Mouse (Mus musculus): ENCODE measurements at regions not wholly inside any gene's neighbourhood (a gene's known extent, or its start where the extent isn't known, plus 50 kb on each side); places are given as distances from the start of the nearest gene placed in this dataset.
A peak's percentile ranks its signal among the peaks of the same experiment; 100 is the strongest.

DNA sequence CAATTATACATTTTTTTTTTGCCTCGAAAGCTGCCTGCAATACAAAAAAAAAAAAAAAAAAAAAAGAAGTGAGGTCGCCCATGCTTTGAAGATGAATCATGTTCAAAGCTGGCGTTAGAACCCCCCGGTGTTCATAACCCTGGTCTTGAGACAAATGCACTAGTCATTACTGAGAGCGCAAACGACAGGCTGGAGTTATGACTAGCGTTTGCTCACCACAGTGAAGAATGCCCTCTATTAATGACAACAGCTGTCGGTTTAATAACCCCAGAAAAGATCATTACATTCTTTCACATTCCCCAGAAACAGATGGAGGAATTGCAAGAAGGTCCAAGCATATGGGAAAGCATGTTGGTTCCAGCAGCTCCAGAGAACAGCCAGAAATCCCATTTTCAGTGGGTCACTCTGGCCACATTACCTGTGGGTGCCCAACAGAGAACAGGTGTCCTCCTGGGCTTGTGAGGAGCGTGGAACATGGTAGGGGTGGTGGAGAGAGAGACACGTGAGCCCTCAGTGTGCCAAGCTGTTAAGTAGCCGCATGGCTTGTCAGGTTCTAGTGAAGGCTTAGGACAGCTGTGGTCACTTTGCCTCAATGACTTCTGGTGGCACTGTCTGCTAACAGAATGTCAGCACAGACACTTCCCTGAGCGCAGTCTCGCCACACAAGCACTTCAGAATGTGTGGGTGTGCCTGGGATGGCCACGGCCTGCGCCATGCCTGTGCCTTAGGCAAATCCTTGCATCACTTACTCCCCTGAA, 60.4 kb downstream of the Aipl1 start:
- DNase-seq (ENCODE audit: low spot score in 2 of 2), result no peak

DNA sequence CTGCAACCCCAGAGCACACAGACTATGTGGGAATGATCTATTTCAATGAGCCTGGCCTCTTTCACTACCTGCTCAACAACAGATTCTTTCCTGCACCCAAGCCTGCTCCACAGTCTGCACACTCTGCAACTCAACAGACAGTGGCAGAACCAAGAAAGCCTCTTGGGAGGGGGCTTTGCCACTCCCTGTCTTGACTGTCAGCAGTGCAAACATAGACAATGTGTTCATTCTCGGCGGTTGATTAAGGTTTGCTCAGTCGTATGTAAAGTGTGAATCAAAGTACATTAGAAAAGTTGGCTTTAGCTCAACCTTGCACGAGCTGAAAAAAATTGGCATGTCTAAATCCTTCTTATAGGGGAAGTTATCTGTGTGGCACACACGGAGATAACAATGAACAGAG, 66.0 kb downstream of the Aipl1 start:
- DNase-seq (ENCODE audit: low spot score in 2 of 2), result no peak

DNA sequence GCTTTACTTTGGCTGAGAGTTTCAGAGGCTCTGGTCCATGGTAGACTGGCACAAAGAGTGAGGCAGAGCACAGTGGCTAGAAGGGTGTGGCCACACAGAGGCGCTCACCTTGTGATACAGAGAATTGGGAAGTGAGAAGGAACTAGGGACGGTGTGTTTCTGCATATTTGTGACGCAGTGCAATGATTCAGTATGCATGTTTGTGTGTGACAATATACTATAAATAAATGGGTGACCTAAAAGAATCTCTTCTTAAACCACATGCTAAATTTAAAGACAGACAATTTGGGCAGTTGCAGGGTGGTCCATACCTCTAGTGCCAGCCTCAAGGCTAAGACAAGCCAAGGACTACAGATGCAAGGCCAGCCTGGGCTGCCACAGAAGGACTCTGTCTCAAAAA, 75.0 kb downstream of the Aipl1 start:
- DNase-seq (ENCODE audit: low spot score in 2 of 2), result no peak

GRCm38 (mm10) chr11:71952533-71952932, 84.8 kb downstream of the Aipl1 start:
- no peak for DNase-seq (ENCODE audit: low spot score in 2 of 2)

- no peak for DNase-seq (ENCODE audit: low spot score in 2 of 2)
Measured at GRCm38 (mm10) chr11:71947161-71947560, 90.1 kb downstream of the Aipl1 start.

- DNase-seq (ENCODE audit: low spot score in 2 of 2), result no peak
Measured at GRCm38 (mm10) chr11:71945098-71945413, 92.3 kb downstream of the Aipl1 start.

- peak; percentile 32 to 74 for DNase-seq (ENCODE audit: low spot score in 2 of 2)
Measured at GRCm38 (mm10) chr11:71944398-71945097, 92.8 kb downstream of the Aipl1 start.

GRCm38 (mm10) chr11:71943512-71943911, 93.8 kb downstream of the Aipl1 start:
- DNase-seq (ENCODE audit: low spot score in 2 of 2), result no peak

- DNase-seq (ENCODE audit: low spot score in 2 of 2), result peak; percentile 68 to 84
Measured at GRCm38 (mm10) chr11:71939066-71939465, 98.2 kb downstream of the Aipl1 start.

DNA sequence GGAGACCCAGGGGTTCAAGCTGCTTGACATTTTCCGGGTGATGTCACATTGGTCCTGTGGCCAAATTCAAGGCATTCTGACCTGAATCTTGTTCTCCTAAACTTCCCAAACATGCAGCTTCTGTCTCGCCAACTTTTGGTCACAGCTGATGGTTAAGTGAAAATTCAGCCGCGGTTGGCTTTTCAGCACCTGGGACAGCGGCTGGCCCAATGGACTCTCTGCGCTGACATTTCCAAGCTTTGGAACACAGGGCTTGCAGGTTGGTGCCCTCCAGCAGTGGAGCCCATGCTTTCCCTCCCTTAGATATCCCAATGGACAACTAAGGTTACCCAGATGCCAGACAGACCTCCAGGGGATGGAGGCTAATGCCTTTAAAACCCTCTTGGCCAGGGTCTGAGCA, 100.2 kb downstream of the Aipl1 start:
- no peak for DNase-seq (ENCODE audit: low spot score in 2 of 2)

- peak; percentile 48 to 62 for DNase-seq (ENCODE audit: low spot score in 2 of 2)
Measured at GRCm38 (mm10) chr11:71929716-71930488, 107.4 kb downstream of the Aipl1 start.

- DNase-seq (ENCODE audit: low spot score in 2 of 2), result no peak
Measured at GRCm38 (mm10) chr11:71914665-71915064, 122.6 kb downstream of the Aipl1 start.

GRCm38 (mm10) chr11:71912626-71913025, 124.7 kb downstream of the Aipl1 start:
- DNase-seq (ENCODE audit: low spot score in 2 of 2), result no peak

DNA sequence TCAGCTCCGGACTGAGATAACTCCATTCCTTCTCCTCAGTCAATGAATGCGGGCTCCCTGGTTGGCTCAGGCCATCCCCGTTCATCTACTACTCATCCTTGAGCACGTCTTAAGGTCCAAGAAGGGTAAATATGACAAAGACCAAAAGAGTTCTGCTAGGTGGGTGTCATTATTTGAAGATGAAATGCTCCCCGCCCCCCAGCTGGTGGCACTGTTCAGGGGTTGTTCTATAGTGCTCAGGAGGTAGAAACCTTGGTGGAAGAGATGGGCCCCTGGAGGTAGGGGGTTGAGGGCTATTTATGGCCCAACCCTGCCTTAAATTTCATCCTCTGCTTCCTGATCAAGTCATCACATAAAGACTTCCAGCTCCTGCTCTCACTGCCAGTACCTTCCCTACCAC, 126.0 kb downstream of the Aipl1 start:
- DNase-seq (ENCODE audit: low spot score in 2 of 2), result no peak

- no peak for DNase-seq (ENCODE audit: low spot score in 2 of 2)
Measured at GRCm38 (mm10) chr11:71908616-71909015, 128.7 kb downstream of the Aipl1 start.

DNA sequence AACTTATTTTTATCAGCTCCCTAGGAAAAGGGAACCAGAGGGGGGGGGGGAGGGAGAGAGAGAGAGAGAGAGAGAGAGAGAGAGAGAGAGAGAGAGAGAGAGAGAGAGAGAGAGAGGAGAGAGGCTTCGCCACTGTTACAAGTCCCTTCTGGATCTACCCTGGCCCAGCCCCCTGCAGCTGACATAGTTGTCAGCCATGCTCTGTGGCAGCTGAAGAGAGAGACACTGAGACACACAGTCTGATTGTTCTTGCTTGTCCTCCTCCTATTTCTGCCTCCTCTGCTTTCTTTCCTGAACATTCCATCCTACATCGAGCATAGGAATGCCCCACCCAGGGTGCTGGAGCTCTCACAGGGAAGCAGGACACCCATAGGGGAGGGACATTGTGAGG, 134.3 kb downstream of the Aipl1 start:
- DNase-seq (ENCODE audit: low spot score in 2 of 2), result no peak

GRCm38 (mm10) chr11:71902304-71903019, 134.8 kb downstream of the Aipl1 start:
- peak; percentile 65 to 76 for DNase-seq (ENCODE audit: low spot score in 2 of 2)

DNA sequence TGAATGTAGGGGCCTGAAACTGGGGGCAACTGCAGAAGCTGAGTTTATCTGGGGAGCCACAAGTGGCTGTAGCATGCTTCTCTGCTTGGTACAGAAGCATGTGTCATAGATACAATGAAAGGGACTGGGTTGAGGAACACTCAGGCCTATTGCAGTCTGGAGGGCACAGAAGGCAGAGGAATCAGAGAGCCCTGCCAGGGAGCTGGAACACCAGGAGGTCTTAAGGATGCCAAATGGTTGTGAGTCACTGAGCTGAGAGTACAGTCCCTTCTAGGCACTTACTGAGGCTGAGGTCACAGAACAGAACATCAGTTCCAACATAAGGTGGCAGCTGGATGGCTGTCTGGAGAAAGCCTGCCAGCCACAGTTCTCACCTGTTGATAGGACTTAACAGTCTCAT, 136.5 kb downstream of the Aipl1 start:
- DNase-seq (ENCODE audit: low spot score in 2 of 2), result no peak

GRCm38 (mm10) chr11:71897551-71897950, 139.8 kb downstream of the Aipl1 start:
- no peak for DNase-seq (ENCODE audit: low spot score in 2 of 2)

- DNase-seq (ENCODE audit: low spot score in 2 of 2), result peak in 1 of 2 experiments; percentile 15
Measured at GRCm38 (mm10) chr11:71897141-71897540, 140.2 kb downstream of the Aipl1 start.

DNA sequence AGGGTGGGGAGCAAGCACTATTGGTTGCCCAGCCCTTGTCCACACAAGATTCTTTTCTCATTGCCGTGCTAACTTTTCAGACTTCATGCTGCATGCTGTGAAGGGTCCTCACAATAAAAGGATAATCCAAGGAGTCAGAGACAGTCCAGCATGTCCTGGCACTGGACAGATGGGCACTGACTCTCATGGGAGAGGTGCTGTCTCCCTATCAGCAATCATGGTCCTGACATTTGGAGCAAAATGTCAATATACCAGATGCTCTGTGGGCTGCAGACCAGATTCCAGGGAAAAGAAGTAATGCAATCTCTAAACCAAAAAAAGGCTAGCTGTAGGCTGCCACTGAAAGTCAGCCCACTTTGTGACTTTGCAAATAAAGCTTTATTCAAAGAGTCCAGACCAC, 141.5 kb downstream of the Wscd1 start:
- no peak for DNase-seq (ENCODE audit: low spot score in 2 of 2)

DNA sequence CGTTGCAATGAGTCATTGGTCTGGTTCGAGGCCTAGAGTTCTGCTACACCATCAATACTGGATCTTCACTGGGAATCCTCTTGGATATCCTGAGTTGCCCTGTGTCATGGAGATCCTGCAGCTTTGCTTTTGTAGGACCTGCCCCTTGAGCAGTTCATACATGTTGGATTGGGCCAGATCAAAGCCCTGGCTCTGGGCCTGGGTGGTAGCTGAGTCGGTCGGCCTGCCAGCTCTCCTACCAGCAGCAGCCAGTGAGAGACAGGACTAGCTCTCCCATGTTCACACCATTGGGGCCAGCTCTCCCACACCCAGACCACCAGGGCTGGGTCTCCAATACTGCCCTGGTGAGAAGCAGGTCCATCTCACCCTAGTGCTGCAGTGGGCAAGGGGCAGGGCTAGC, 139.4 kb downstream of the Wscd1 start:
- no peak for DNase-seq (ENCODE audit: low spot score in 2 of 2)
